Mouse (Mus musculus): ENCODE measurements around the gene Arhgap45.

DNA sequence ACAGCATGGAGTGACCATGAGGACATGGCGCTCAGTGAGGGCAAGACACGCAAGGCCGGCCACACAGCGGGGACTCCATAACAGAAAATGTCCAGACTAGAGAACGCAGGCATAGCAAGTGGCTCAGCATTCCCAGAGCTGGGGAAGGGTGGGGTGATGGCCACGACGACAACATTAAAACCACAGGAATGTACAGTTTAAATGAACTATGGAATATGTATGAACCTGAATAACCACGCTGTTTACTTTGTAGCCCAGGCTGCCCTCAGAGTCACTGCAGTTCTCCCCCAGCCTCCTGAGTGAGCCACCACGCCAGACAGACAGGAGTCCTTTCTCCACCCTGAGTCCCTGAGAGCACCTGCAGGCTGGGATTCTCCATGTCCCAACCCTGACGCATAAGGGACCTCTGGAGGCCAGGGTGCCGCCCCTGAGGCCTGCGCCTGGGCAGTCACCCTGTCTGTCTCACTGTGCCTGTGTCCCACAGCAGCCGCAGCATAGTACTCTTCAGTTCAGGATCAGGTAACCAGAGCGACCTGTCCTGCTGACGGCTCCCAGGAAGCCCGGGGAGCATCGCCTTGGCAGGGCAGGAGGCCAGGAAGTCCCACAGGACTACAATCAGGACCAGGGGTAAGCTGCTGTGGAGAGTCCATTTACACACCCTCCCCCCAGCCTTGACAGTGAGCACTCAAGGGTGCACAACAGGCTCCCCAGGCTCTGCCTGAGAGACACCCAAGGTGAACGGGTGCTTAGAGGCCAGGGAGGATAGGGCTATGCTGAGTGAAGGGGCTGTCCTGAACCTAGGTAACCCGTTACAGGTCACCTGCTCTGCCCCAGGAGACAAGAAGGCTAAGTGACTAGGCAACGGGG is 56.4 kb downstream of the Arhgap45 start:
- no peak for TF ChIP-seq CTCF (IDR thresholded peaks at IDR 0.05; ENCODE audit: low read depth)
- no peak for TF ChIP-seq EP300 (IDR thresholded peaks at IDR 0.05; ENCODE audit: low read depth)

All from liver, embryonic 14.5 days (tissue).